Mouse (Mus musculus) layer of hippocampus, adult 9-11 months (tissue): ENCODE results near the gene Card19.

Source experiments
- DNase-seq: peaks from one replicate; pipeline ENCODE4 v3.0.0; 2022

The Card19 gene

GRCm38 (mm10) chr13:49225159-49225558 lies 9.3 kb upstream of the Card19 start:
- DNase-seq: no peak

- no peak for DNase-seq
Measured at GRCm38 (mm10) chr13:49224729-49225128, 8.9 kb upstream of the Card19 start.

GRCm38 (mm10) chr13:49224314-49224713 lies 8.5 kb upstream of the Card19 start:
- no peak for DNase-seq

- DNase-seq: no peak
Measured at GRCm38 (mm10) chr13:49220912-49221311, 5.1 kb upstream of the Card19 start.

- DNase-seq: no peak
Measured at GRCm38 (mm10) chr13:49219367-49219766, 3.5 kb upstream of the Card19 start.

GRCm38 (mm10) chr13:49218651-49219050 lies 2.8 kb upstream of the Card19 start:
- DNase-seq: no peak

GRCm38 (mm10) chr13:49216808-49217561 lies 1.1 kb upstream of the Card19 start:
- DNase-seq: no peak

GRCm38 (mm10) chr13:49216220-49216552 lies 349 bp upstream of the Card19 start:
- DNase-seq: no peak

GRCm38 (mm10) chr13:49215128-49215503 lies 721 bp downstream of the Card19 start:
- DNase-seq: no peak

- DNase-seq: no peak
Measured at GRCm38 (mm10) chr13:49214454-49214853, 1.4 kb downstream of the Card19 start.

- no peak for DNase-seq
Measured at GRCm38 (mm10) chr13:49213531-49213932, 2.3 kb downstream of the Card19 start.

- DNase-seq: no peak
Measured at GRCm38 (mm10) chr13:49212711-49213500, 2.9 kb downstream of the Card19 start.

- DNase-seq: no peak
Measured at GRCm38 (mm10) chr13:49209306-49209705, 6.5 kb downstream of the Card19 start.

GRCm38 (mm10) chr13:49206341-49206740 lies 9.5 kb downstream of the Card19 start:
- no peak for DNase-seq

GRCm38 (mm10) chr13:49205381-49205998 lies 10.3 kb downstream of the Card19 start:
- peak; percentile 80 for DNase-seq

- no peak for DNase-seq
Measured at GRCm38 (mm10) chr13:49202556-49202955, 13.3 kb downstream of the Card19 start.

GRCm38 (mm10) chr13:49200688-49201087 lies 15.1 kb downstream of the Card19 start:
- DNase-seq: no peak

GRCm38 (mm10) chr13:49199891-49200290 lies 15.9 kb downstream of the Card19 start:
- no peak for DNase-seq

GRCm38 (mm10) chr13:49198734-49199133 lies 17.1 kb downstream of the Card19 start:
- DNase-seq: no peak

- peak; percentile 85 for DNase-seq
Measured at GRCm38 (mm10) chr13:49196766-49197165, 19.1 kb downstream of the Card19 start.

GRCm38 (mm10) chr13:49196211-49196610 lies 19.6 kb downstream of the Card19 start:
- no peak for DNase-seq

- no peak for DNase-seq
Measured at GRCm38 (mm10) chr13:49195651-49196050, 20.2 kb downstream of the Card19 start.

- no peak for DNase-seq
Measured at GRCm38 (mm10) chr13:49194811-49195210, 21.0 kb downstream of the Card19 start.

GRCm38 (mm10) chr13:49193650-49194049 lies 22.2 kb downstream of the Card19 start:
- no peak for DNase-seq
